Mouse (Mus musculus) ES-Bruce4 (cell line): ENCODE measurements around the gene Fam180a. TPM values are rescaled to one million over a fixed set of nuclear protein-coding genes. Genes with fewer than 3 reads are reported as not detected.

ENCODE experiments used
- H3K27ac ChIP-seq: 2 replicates; pipeline ENCODE4 v1.5.1; 2012; ENCODE audit warnings: low read length, inconsistent platforms; ENCODE audit not compliant: insufficient read depth
- H3K27me3 ChIP-seq: 2 replicates; pipeline ENCODE4 v1.6.1; 2012; ENCODE audit warnings: mild to moderate bottlenecking, low read length, inconsistent platforms; ENCODE audit not compliant: control insufficient read depth, poor library complexity, insufficient read depth, severe bottlenecking
- H3K36me3 ChIP-seq: 2 replicates; pipeline ENCODE4 v1.6.1; 2012; ENCODE audit warnings: inconsistent platforms, mild to moderate bottlenecking, low read length, moderate library complexity; ENCODE audit not compliant: control insufficient read depth, poor library complexity, insufficient read depth, severe bottlenecking
- H3K4me1 ChIP-seq: one replicate; pipeline ENCODE4 v1.8.1; 2011; ENCODE audit warnings: low read length; ENCODE audit not compliant: control insufficient read depth, insufficient read depth
- H3K4me3 ChIP-seq: 2 replicates; pipeline ENCODE4 v1.5.1; 2011; ENCODE audit warnings: low read depth, mild to moderate bottlenecking, low read length
- H3K9ac ChIP-seq: 2 replicates; pipeline ENCODE4 v1.6.1; 2012; ENCODE audit warnings: low read depth, mild to moderate bottlenecking, inconsistent platforms; ENCODE audit not compliant: poor library complexity, severe bottlenecking
- H3K9me3 ChIP-seq: replicated peaks from 2 replicates; pipeline ENCODE4 v1.6.1; 2012; ENCODE audit warnings: mild to moderate bottlenecking, low read length, inconsistent platforms; ENCODE audit not compliant: control insufficient read depth, poor library complexity, insufficient read depth, severe bottlenecking
- CTCF ChIP-seq: IDR thresholded peaks from one replicate; pipeline ENCODE4 v1.8.1; 2011; ENCODE audit warnings: low read depth, low read length
- EP300 ChIP-seq: IDR thresholded peaks from 2 replicates; pipeline ENCODE4 v1.6.1; 2011; ENCODE audit warnings: low read depth, low read length; ENCODE audit not compliant: insufficient read depth
- POLR2A ChIP-seq: IDR thresholded peaks from one replicate; pipeline ENCODE4 v1.8.1; 2011; ENCODE audit warnings: low read length; ENCODE audit not compliant: insufficient read depth
- polyA plus RNA-seq: library from polyadenylated mRNA; stranded (reverse); fragments of >200 nt; gene quantifications from 2 replicates; pipeline ENCODE4 v1.2.4, GENCODE M21; 2011; ENCODE audit warnings: low read depth; ENCODE audit not compliant: missing spikeins, insufficient read depth, insufficient read length

Gene Fam180a
- polyA plus RNA-seq, 1 experiment = not detected

DNA sequence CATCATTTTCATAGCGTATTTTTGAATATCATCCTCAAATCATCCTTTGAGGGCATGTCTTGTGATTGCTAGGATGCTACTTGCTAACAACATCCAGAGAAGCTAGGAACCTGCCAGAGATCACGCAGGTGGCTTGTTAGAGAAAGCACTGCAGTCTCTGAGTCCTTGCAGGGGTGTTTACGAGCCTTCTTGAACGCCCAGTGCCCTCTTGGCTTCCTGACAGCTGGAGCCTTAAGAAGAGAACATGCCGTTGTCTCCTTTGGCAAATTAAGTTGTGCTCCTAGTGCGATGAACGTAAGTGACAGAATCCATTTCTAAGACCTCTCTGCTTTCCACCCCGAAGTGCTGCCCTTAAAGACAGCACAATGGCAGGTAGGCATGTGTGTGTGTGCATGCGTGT lies 1.6 kb downstream of the Fam180a start:
- Histone ChIP-seq H3K27me3 (no peaks in the 10 kb centered on the region), H3K27ac (no peak overlapping the region), H3K9ac (no peak overlapping the region), H3K9me3 (no peaks in the 10 kb centered on the region), H3K4me3 (no peak overlapping the region), H3K36me3 (no peaks in the 10 kb centered on the region), H3K4me1 (no peaks in the 10 kb centered on the region)
- TF ChIP-seq CTCF (no peak), POLR2A (no peak), EP300 (no peak)

GRCm38 (mm10) chr6:35323046-35323445 lies 2.9 kb downstream of the Fam180a start:
- no peak overlapping the region for H3K27ac ChIP-seq
- no peaks in the 10 kb centered on the region for H3K4me1 ChIP-seq
- H3K9me3 ChIP-seq = no peaks in the 10 kb centered on the region
- no peaks in the 10 kb centered on the region for H3K27me3 ChIP-seq
- no peak overlapping the region for H3K9ac ChIP-seq
- H3K36me3 ChIP-seq = no peaks in the 10 kb centered on the region
- H3K4me3 ChIP-seq = no peak overlapping the region
- TF ChIP-seq EP300 (no peak), CTCF (no peak), POLR2A (no peak)

DNA sequence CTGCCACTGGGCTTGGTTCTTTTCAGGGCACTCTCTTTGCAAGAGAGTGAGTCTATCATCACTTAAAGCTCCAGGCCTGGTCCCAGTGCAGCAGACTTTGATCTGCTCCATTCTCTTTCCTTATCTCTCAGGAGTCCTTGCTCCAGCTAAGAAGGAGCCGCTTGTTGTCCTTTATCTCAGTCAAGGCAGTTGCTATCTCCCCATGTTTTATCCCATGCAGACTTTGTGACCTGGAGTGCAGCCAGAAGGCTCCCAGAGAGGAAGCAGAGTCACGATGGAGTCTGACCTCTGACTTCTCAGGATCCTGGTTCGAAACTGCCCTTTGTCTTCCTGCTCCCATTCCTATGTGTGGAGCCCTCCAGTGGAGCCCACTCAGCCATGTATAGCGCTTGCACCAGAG lies 4.8 kb downstream of the Fam180a start:
- Histone ChIP-seq H3K4me1 (no peaks in the 10 kb centered on the region), H3K9ac (no peak overlapping the region), H3K27me3 (no peaks in the 10 kb centered on the region), H3K9me3 (no peaks in the 10 kb centered on the region), H3K27ac (no peak overlapping the region), H3K4me3 (no peak overlapping the region), H3K36me3 (no peaks in the 10 kb centered on the region)
- no peak for TF ChIP-seq EP300
- TF ChIP-seq POLR2A = no peak
- TF ChIP-seq CTCF = no peak

DNA sequence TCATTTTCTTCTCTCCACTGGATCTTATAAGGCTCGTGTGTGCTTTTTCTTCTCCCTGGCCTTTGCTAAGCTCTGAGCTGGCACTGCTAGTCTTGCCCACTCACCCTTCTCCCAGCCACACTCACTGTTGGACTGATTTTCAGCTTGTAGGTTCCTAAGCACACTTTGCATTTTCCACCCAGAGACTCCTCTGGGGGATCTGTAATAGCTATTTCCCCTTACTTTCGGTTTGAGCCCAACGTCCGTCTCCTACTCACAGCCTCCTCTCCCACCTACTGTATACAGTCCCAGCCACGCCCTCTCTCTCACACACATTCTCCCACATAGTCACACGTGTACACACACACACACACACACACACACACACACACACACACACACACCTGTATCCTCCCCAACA lies 6.1 kb downstream of the Fam180a start:
- no peak for TF ChIP-seq EP300
- no peak for TF ChIP-seq POLR2A
- no peak for TF ChIP-seq CTCF
- Histone ChIP-seq H3K9ac (no peak overlapping the region), H3K9me3 (no peaks in the 10 kb centered on the region), H3K27me3 (no peaks in the 10 kb centered on the region), H3K36me3 (no peaks in the 10 kb centered on the region), H3K27ac (no peak overlapping the region), H3K4me3 (no peak overlapping the region), H3K4me1 (no peaks in the 10 kb centered on the region)

DNA sequence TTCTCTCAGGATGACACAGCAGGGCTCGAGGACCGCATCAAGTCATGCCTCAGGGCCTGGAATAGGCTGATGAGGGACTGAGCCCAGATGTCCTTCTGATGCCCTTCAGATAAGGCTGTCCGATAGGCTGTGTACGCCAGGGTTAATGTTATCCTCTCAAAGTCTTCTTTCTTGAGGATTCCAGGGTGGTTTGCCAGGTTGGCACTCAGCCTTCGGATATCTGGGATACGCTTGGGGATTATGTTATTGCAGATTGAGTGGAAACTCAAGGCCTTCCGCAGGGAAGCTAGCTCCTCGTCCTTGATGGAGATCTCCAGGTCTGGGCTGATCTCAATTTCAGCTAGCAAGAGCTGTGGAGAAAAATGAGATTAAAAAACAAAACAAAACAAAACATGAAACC lies 12.4 kb downstream of the Fam180a start:
- Histone ChIP-seq H3K36me3 (no peaks in the 10 kb centered on the region), H3K9me3 (no peaks in the 10 kb centered on the region), H3K4me1 (no peaks in the 10 kb centered on the region), H3K27ac (no peak overlapping the region), H3K9ac (no peak overlapping the region), H3K27me3 (no peaks in the 10 kb centered on the region), H3K4me3 (no peak overlapping the region)
- no peak for TF ChIP-seq CTCF
- no peak for TF ChIP-seq POLR2A
- no peak for TF ChIP-seq EP300

DNA sequence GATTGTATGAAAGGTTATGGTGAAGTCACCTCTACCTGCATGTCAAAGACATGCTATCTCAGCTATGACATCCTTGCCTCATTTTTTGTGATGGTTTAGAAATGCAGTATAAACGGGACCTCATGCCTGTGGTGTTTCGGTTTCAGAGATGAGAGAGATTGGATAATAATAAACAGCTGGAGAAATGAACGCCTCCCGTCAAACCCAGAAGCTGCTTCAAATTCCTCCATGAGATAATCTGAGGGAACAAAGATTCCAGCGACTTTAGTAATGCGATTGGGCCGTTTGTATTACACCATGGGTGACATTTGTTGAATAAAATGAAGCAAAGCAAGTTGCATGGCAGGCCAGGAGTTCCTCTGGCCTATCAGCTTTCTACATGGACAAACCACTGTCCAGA lies 16.5 kb downstream of the Fam180a start:
- Histone ChIP-seq H3K4me1 (peaks cover 1% of the 10 kb centered on the region), H3K27me3 (no peaks in the 10 kb centered on the region), H3K9ac (no peak overlapping the region), H3K9me3 (no peaks in the 10 kb centered on the region), H3K4me3 (no peak overlapping the region), H3K36me3 (no peaks in the 10 kb centered on the region), H3K27ac (no peak overlapping the region)
- TF ChIP-seq POLR2A (no peak), EP300 (no peak), CTCF (no peak)
